Mouse (Mus musculus) v-Abl transformed pro-B cells (cell line): ENCODE data around the gene Ifi214.
"Not testable (repeated sequence)": the region's sequence is repeated elsewhere in the genome, so short reads cannot be mapped to it uniquely, and the experiment has no call there.

Experiments
- in situ Hi-C, 2 experiments: fragments of 400-800 bp; cut with MboI; formaldehyde crosslinking; loops; one replicate each; pipeline ENCODE4 v1.15.1; 2025; ENCODE audit not compliant: unreplicated experiment in 2 of 2

Gene Ifi214

GRCm38 (mm10) chr1:173535791-173536190, at the start of gene Ifi214:
Gene Ifi214 (minus strand): TSS chr1:173535957.
- in situ Hi-C loops = loop anchor here (5.0 to 10.0 kb wide), 2 partner anchors 89 to 102 kb away; no protein-coding TSS in a partner anchor

- in situ Hi-C loops = no loop called here
Measured at GRCm38 (mm10) chr1:173579921-173580585, 44.3 kb upstream of the Ifi214 start.

- in situ Hi-C loops = no loop called here
Measured at GRCm38 (mm10) chr1:173579079-173579478, 43.3 kb upstream of the Ifi214 start.

GRCm38 (mm10) chr1:173550491-173551050, 14.8 kb upstream of the Ifi214 start:
- in situ Hi-C loops = loop anchor here in 1 of 2 experiments (10.0 kb wide), 1 partner anchor 74 kb away; no protein-coding TSS in a partner anchor

GRCm38 (mm10) chr1:173548798-173549197, 13.0 kb upstream of the Ifi214 start:
- in situ Hi-C loops = not testable (repeated sequence)

GRCm38 (mm10) chr1:173521452-173521851, 14.3 kb downstream of the Ifi214 start:
- in situ Hi-C loops = loop anchor here (5.0 to 10.0 kb wide), 2 partner anchors 57 to 59 kb away; no protein-coding TSS in a partner anchor

GRCm38 (mm10) chr1:173510595-173510994, 25.2 kb downstream of the Ifi214 start:
- in situ Hi-C loops = not testable (repeated sequence)

- in situ Hi-C loops = not testable (repeated sequence)
Measured at GRCm38 (mm10) chr1:173491483-173491882, 44.3 kb downstream of the Ifi214 start.

- in situ Hi-C loops = not testable (repeated sequence)
Measured at GRCm38 (mm10) chr1:173490812-173491480, 44.8 kb downstream of the Ifi214 start, which contains the start of gene Ifi206. Gene Ifi206 (minus strand): TSS chr1:173491041.

GRCm38 (mm10) chr1:173481182-173481574, 54.6 kb downstream of the Ifi214 start:
- in situ Hi-C loops = not testable (repeated sequence)

GRCm38 (mm10) chr1:173480399-173481181, 55.2 kb downstream of the Ifi214 start:
- in situ Hi-C loops = not testable (repeated sequence)
